Mouse (Mus musculus): Measurements from ENCODE around the gene Irak2.

DNA sequence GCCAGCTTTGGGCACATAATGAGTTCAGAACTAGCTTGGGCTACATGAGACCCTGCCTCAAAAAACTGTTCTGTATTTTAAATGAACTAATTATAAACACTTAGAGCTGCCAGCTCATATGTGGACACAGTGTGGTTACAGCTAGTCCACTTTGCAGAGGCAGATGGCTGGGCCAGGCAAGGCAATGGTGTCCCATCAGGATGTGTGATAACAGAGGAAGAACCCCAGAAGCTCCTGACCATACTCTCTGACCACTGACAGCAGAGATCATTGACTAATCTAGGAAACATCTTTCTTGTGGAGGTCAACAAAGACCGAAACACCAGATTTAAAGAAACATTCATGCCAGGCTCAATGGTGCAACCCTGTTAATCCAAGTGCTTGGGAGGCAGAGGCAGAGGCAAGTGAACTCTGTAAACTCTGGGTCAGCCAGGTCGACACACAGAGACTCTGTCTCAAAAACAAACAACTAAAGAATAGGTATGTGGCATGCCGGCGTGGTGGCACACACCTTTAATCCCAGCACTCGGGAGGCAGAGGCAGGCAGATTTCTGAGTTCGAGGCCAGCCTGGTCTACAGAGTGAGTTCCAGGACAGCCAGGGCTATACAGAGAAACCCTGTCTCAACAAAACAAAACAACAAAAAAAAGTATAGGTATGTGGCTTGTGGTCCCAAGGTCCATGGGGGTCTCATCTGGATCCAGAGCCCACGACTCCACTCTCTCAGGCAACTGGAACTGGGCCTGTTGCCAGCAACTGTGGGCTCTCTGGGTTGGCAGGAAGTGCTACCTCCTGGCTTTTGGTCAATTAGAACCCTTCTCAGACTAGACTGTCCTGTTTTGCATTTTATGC lies 11.3 kb downstream of the Irak2 start:
- no peak for TF ChIP-seq CTCF (IDR thresholded peaks at IDR 0.05; ENCODE audit: control insufficient read depth, insufficient read depth, low read length)
- TF ChIP-seq POLR2A (IDR thresholded peaks at IDR 0.05; ENCODE audit: borderline replicate concordance, control insufficient read depth, low read depth, low read length), result no peak
